ENCODE assay signal across 8 mouse cellular contexts in the genomic region with DNA sequence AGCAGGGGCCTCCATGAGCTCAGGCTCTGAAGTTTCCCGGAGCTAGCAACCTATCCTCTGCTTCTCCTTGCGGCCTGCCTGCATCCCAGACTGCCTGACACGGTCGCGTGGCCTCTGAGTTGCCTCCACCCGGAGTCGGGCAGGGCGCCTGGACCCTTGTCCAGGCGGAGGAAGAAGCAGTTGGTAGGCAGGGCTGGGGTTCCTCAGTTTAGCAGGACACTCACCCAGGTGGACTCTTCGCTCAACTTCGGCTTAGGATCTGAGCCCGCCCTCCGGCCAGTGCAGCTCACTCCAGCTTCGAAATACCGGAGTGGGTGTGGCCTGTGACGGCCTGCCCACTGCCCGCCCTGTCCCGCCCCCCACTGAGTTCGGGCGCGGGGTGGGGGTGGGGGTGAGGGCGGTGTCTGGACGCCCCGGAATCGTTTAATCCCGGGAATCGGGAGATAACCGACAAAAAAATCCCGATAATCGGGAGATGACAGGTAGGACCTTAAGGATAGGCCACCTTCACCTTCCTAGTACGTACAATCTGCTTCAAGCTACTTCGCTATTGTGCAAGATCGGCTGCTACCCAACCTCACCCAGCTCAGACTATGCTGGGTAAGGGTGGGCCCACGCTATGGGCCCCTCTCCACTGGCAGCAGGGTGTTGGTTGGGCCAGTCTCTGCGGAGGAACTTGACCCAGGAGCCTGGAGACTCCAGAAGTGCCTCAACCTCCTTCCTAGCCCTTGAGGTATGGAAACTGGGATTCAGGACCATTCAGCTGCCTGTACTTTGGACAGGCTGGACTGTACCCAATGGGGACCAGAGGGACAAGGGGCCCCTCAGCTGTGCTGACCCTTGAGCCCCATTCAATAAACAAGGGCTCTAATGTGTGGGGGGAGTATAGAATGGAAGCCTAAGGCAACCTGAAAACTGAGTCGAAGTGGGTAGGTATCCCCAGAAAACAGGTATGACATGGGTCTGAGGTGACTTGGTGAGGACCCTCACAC. TPM values are rescaled to one million over a fixed set of nuclear protein-coding genes. Genes with fewer than 3 reads are reported as not detected.
DNase-seq lines count a peak whose midpoint lies in the region; ATAC-seq and TF ChIP-seq lines count a peak whose summit lies in the region.

Gene Tcirg1, minus strand, starts transcription at position 339 of the 992 bp plus-strand sequence.

- DNase-seq in Patski (ENCODE audit: low read depth, low spot score), result peak; percentile 38
- DNase-seq in cerebellum, postnatal 25 days, result peak; percentile 50 to 71
- DNase-seq in gastrocnemius, adult 8-10 months (ENCODE audit: low spot score in 2 of 2), result peak; percentile 63 to 72
- peak in 1 of 2 experiments; percentile 85 for DNase-seq in left cerebral cortex, postnatal 10 days (ENCODE audit: extremely low spot score in 1 of 2, low spot score in 2 of 2)
- peak; percentile 52 for DNase-seq in right cerebral cortex, postnatal 14 days
- peak; percentile 89 for DNase-seq in yolk sac, embryonic 10.5 days (ENCODE audit: low spot score)

- CTCF ChIA-PET in Patski (lab: Charles Lee), result interaction anchor here (0.7 to 1.2 kb wide), 3 partner anchors 19 to 40 kb away, joined by 3 read pairs; no protein-coding TSS in a partner anchor

- POLR2A ChIA-PET in Patski (lab: Charles Lee), result interaction anchor here (0.8 to 1.4 kb wide), 5 partner anchors 10 to 77 kb away, joined by 3 to 5 read pairs (median 3); partner anchors contain the start of gene Chka

- H3K4me3 ChIP-seq in hindbrain, embryonic 16.5 days (ENCODE audit: low read length), result peak within 1 kb of the TSS; percentile 47
- H3K4me3 ChIP-seq in megakaryocyte, embryonic 14.5 days (replicated peaks), result peak within 1 kb of the TSS; percentile 96

- WGBS in hindbrain, embryonic 16.5 days, result 7% methylated on average over 35 of the region's 36 CpGs

- intact Hi-C loops in left cerebral cortex, postnatal 10 days (cut with DNase I), result no loop called here

- in situ Hi-C loops in Patski (cut with MboI; ENCODE audit: low pct_unique_long_range_greater_than_20kb), result no loop called here

- peak within 1 kb of the TSS; percentile 74 for H3K4me2 ChIP-seq in hindbrain, embryonic 16.5 days (ENCODE audit: low read length)

- TF ChIP-seq CTCF in Patski (IDR thresholded peaks at IDR 0.05), result no peak

- ATAC-seq in Patski, result peak; percentile 58
- peak; percentile 81 for ATAC-seq in hindbrain, embryonic 16.5 days

- H3K4me1 ChIP-seq in hindbrain, embryonic 16.5 days (ENCODE audit: control insufficient read depth, insufficient read depth, low read depth, low read length), result peaks cover 13% of the 10 kb centered on the region
- H3K4me1 ChIP-seq in megakaryocyte, embryonic 14.5 days, result peaks cover 94% of the 10 kb centered on the region

- H3K27me3 ChIP-seq in Patski, result no peaks in the 10 kb centered on the region
- H3K27me3 ChIP-seq in hindbrain, embryonic 16.5 days (replicated peaks; ENCODE audit: control insufficient read depth, insufficient read depth, low read length), result no peaks in the 10 kb centered on the region
- no peaks in the 10 kb centered on the region for H3K27me3 ChIP-seq in megakaryocyte, embryonic 14.5 days (replicated peaks)

- H3K9ac ChIP-seq in hindbrain, embryonic 16.5 days (ENCODE audit: low read depth, low read length), result peak within 1 kb of the TSS; percentile 65

- H3K9me3 ChIP-seq in hindbrain, embryonic 16.5 days (ENCODE audit: control insufficient read depth, low read length), result no peaks in the 10 kb centered on the region
- H3K9me3 ChIP-seq in megakaryocyte, embryonic 14.5 days, result no peaks in the 10 kb centered on the region

- no peak within 1 kb of the TSS for H3K27ac ChIP-seq in hindbrain, embryonic 16.5 days (ENCODE audit: low read depth, low read length)

- H3K36me3 ChIP-seq in hindbrain, embryonic 16.5 days (ENCODE audit: control insufficient read depth, insufficient read depth, low read length), result peaks cover 15% of the 10 kb centered on the region
- H3K36me3 ChIP-seq in megakaryocyte, embryonic 14.5 days (replicated peaks; ENCODE audit: low read length), result peaks cover 69% of the 10 kb centered on the region

RNA-seq across cellular contexts. Expression of gene Tcirg1, which starts in this region (rescaled TPM):
- polyA plus RNA-seq in Patski (2021), result 80.3 TPM
- 1 to 10 TPM; 2.2 to 5.1 (median 3.0) TPM for total RNA-seq in gastrocnemius, adult 8-10 months (2022)
- polyA plus RNA-seq in hindbrain, embryonic 16.5 days (2015; fragmentation: Nextera tagmentation; extraction: Ambion mirVana), result 18.9 and 21.2 TPM in 2 replicates
- 10 to 100 TPM; 14.2 to 22.4 TPM for total RNA-seq in left cerebral cortex, postnatal 10 days (2021)
- 39.3 and 78.0 TPM in 2 replicates for polyA plus RNA-seq in megakaryocyte, embryonic 14.5 days (2012; ENCODE audit: insufficient read depth, low replicate concordance)
